Mouse (Mus musculus) MEL-GATA-1-ER (cell line): ENCODE measurements around the gene A730061H03Rik.

Experiments used
- DNase-seq: peaks from one replicate; pipeline ENCODE4 v3.0.0-alpha.2; 2012; ENCODE audit warnings: low read depth; ENCODE audit errors: extremely low read depth

Gene A730061H03Rik

GRCm38 (mm10) chr14:55560202-55561073, at the start of gene A730061H03Rik:
A730061H03Rik (minus strand) TSS chr14:55560406.
- DNase-seq, result peak; percentile 99

- DNase-seq, result no peak
Observed at GRCm38 (mm10) chr14:55608339-55608738, 48.1 kb upstream of the A730061H03Rik start.

DNA sequence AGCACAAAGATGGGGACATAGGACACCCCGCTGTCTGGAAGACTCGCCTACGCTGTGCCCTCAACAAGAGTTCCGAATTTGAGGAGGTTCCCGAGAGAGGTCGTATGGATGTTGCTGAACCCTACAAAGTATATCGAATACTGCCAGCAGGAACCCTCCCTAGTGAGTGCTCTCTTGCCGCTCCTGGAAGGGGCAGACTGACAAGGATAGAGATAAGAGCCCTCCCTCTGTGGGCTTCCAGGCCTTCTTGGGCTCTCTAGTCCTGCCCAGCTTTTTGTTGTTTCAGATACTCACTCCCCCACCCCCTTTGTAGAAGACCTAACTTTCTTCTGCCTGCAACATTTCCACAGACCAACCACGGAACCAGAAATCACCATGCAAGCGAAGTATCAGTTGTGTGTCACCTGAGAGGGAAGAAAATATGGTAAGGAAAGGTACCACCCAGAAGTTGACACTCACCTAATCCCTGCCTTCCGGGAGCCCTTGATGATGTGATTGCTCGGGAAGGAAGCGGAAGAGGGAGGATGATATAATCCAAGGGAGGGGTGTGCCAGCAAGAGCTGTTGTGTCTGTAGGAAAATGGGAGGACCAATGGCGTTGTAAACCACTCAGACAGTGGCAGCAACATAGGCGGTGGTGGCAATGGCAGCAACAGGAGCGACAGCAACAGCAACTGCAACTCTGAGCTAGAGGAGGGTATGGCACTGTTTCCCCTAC, 45.7 kb upstream of the A730061H03Rik start:
- DNase-seq, result no peak

GRCm38 (mm10) chr14:55604823-55605222, 44.6 kb upstream of the A730061H03Rik start:
- no peak for DNase-seq

DNA sequence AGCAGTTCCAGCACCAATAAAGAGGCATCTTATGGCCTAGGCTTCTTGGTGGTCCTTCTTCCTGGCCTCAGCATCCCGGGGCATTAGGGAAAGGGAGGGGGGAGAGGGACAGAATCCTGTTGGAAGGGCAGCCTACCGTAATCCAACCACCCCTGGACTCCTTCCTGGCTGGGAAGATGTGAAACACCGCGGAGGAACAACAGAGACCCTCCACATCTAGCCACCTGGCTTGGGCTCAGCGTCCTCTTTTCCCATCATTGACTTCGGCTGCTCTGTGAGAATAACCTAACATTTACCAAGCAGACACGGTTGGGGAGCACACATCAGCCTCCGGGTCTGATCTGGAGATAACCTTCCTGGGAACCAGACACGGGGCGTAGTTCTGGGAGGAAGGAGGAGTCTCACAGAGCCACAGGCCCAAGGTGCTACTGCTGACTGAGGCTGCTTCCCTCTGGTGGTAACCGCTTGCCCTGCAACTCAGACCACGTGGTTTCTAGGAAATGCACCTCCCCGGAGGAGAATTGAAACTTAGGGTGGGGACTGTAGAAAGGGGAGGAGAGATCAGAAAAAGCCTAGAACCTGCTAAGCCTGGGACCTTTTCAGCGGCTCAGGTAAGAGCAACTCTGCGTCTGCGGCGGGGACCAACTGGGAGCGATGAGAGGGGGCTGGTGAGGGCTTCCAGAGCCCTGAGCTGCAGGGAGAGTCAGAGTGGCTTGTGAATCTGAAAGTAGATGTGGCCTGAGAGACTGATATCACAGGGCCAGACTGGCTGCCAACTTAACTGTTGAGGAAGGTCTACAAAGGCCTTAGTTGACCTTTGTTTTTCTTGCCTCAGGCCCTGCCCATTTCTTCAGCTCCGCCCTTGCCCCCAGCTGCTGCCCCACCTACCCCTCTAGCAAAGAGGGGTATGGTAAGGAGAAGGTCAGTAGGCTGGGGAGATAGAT, 43.7 kb upstream of the A730061H03Rik start:
- DNase-seq, result peak; percentile 89

DNA sequence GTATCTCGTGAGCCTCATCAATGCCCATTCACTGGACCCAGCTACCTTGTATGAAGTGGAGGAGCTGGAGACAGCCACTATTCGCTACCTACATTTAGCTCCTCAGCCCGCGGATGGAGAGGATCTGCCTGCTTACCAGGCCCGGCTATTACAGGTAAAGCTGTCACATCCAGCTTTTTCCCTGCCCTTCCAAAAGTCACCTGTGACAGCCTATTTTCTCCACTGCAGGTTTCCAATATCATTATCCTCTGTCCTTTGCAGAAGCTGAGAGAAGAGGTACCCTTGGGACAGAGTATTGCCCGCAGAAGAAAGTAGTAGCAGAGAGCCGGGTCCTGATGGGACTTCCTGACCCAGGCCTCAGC, 43.0 kb upstream of the A730061H03Rik start, which contains the start of gene Irf9:
TSS of gene Irf9 (plus strand) at position 301 of the 362 bp plus-strand sequence.
- DNase-seq, result no peak

DNA sequence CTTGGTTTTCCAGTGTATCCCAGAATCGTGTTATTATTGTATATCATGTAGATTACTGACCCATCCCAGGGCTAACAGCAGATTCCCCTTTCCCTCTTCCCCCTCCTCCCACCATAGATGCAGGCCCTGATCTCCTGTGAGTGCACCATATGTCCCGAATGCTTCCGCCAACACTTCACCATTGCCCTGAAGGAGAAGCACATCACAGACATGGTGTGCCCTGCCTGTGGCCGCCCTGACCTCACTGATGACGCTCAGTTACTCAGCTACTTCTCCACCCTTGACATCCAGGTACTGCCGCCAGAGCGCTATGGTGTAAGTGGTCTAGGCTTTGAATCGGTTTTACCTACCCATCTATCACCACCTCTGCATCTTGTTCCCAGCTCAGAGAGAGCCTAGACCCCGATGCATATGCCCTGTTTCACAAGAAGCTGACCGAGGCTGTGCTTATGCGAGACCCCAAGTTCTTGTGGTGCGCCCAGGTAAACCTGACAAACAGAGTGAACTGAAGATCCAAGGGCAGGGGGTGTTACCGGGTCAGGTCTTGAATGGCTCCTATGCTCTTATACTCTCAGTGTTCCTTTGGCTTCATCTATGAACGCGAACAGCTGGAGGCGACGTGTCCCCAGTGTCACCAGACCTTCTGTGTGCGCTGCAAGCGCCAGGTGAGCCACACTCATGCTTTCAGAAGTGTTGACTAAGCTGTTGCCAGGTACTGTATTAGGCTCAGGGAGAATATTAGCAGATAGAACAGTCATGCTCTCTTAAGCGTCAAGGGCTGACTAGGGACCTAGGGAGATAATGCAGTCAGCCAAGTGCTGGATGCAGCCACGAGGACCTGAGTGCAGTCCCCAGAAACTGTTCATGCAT, 38.5 kb upstream of the A730061H03Rik start:
- no peak for DNase-seq

DNA sequence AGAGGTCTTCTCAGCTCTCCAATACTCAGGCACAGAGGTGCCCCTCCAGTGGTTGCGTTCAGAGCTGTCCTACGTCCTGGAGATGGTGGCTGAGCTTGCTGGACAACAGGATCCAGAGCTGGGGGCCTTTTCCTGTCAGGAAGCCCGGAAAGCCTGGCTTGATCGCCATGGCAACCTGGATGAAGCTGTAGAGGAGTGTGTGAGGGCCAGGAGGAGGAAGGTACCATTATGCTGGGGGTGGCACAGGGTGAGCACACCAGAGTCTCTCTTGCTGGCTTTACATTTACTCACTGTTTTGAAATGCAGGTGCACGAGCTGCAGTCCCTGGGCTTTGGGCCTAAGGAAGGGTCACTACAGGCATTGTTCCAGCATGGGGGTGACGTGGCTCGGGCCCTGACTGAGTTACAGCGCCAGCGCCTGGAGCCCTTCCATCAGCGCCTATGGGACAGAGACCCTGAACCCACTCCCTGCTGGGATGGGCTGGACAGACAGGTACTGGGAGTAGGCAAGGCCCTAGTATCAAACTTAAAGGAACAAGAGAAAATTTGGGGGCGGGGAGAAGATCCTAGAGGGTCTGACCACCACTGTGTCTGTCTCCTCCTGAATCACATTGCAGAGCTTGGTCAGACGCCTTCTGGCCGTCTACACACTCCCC, 36.0 kb upstream of the A730061H03Rik start:
- DNase-seq, result no peak

GRCm38 (mm10) chr14:55592226-55592625, 32.0 kb upstream of the A730061H03Rik start:
- peak; percentile 15 for DNase-seq

- DNase-seq, result peak; percentile 94
Observed at GRCm38 (mm10) chr14:55591331-55591891, 31.2 kb upstream of the A730061H03Rik start, which contains the start of gene Rnf31. Rnf31 (plus strand) TSS chr14:55591708.

GRCm38 (mm10) chr14:55590748-55591330, 30.6 kb upstream of the A730061H03Rik start, which contains the start of gene Psme2:
Psme2 (minus strand) TSS chr14:55591113.
- DNase-seq, result peak; percentile 95

DNA sequence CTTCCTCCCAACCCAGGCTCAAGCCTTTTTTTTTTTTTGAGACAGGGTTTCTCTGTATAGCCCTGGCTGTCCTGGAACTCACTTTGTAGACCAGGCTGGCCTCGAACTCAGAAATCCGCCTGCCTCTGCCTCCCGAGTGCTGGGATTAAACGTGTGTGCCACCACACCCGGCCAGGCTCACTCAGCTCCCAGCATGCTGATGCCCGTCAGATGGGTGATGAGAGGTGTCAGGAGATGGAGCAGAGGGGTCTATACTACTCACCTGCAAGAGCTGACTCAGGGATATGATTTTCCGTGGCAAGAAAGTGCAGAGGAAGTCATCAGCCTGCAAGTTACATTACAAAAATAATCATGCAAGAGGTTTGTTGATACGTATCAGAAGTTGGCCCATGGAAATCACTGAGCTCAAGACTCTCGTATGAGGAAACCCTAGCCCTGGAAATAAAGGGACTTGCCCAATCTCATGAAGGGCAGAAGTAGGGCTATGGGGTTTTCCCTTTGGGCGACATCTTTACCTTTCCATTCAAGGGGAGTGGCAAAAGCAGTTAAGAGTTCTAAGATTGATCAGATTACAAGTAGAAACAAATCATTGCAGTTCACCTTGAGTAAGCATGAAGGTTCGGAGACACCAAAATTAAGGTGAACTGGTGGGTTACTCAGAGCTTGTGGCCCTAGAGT, 29.7 kb upstream of the A730061H03Rik start:
- no peak for DNase-seq

DNA sequence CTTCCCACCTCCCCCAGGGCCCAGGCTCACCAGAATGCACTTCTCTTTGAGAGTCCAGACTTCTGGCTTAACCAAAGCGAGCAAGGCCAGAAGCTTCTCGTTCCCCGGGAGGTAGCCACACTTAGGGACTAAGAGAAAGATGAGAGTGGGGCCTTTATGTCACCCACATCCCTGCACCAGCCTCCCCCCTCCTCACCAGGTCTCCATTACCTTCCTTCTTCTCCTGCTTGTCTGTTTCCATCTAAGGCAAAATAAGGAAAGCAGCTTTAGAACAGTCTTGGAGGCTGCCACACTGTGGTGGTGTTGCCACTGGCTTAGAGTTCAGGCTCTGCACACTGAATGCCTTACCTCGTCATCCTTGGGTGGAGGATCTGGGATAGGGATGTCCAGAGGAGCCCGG, 29.1 kb upstream of the A730061H03Rik start:
- DNase-seq, result no peak

DNA sequence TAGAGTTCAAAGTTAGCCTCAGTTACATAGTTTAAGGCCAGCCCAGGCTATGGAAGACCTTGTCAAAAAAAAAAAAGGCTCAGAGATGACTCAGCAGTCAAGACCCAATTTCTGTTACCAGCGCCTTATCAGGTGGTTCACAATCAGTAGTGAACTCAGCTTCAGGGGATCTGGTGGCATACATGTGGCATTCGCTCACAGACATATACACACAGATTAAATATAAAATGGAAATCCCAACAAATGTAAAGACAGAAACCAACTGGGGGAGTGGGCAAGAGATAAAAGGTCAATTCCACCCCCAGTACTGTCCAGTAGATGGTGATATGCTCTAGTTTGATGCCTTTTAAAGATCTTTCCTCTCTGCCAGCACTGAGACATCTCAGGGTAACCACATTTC, 25.9 kb upstream of the A730061H03Rik start:
- peak; percentile 75 for DNase-seq

DNA sequence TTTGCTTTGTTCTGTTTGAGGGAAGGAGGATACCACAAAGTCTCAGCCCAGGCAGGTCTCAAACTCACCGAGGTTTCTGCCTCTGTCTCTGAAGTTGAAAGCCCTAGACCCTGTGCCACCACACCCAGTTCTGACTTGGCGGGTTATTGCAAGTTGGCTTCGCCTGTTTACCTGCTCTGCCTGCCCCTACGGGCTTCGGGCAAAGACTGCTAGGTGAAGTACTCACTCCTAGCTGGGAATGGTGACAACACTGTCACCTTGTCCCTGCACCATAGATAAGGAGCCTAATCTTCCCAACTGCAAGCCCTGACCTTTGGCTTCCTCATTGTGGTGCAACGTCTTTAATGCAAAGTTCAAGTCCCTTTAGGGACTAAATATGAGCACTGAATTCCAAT, 25.4 kb upstream of the A730061H03Rik start:
- DNase-seq, result peak; percentile 57

DNA sequence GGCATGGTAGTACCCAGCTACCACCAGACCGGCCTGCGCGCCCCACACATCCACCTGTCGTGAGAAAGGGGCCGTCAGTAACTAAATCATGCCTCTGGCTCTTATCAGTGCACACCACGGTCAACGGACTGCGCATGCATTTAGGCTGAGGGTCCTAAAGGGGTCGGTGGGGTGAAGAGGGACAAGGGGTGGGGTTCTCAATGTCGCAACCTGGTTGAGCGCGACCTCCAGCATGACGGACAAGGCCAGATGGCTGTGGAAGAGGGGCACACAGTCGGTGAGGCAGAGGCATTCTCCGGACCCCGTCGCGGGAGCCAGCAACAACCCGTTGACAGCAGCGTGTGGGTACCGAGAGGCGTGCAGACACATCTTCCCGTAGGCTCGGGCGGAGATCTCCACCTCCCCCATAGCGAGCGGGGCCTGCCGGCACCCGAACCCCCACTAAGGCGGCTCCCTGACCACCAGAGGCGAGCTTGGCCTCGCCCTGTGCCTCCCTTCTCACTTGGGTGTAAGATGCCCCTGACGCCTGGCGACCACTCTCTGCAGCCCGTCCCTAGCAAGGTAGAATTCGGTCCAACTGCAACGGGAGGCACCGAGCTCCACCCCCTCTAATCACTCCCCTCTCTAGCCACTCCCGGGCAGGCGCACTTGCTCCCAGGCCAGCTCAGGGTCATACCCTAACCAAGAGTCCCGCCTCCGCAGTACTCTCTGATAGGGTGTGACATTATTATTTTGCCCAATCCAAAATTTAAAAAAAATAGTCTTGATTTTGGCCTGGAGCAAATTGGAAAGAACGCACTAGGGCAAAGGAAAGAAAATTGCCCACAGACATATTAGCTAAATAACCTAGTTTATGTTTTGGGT, 24.7 kb upstream of the A730061H03Rik start, which contains the start of gene Emc9:
TSS of gene Emc9 (minus strand) at position 601 of the 864 bp plus-strand sequence.
- peak; percentile 86 for DNase-seq

DNA sequence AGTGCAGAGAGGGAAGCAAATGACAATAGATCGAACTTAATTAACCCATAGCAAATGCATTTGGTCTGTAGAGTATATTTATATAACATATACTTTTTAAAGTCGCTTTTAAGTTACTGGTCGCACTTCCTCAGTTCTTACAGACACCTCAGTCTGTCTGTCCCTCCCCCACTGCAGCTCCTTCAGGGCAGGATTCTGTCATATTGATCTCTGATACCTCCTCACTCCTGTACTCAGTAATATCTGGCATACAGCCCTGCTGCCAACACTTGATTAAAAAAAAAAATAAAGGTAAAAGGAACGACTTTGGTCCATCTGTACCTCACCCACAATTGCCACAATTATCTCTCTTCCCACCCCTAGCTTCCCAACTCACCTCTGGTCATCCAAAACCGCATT, 24.1 kb upstream of the A730061H03Rik start:
- no peak for DNase-seq
